Mouse (Mus musculus): ENCODE measurements around the gene Adamts18. TPM values are rescaled to one million over a fixed set of nuclear protein-coding genes. Genes with fewer than 3 reads are reported as not detected.
A peak's percentile ranks its signal among the peaks of the same experiment; 100 is the strongest.

The Adamts18 gene
- polyA plus RNA-seq, 1 experiment from 2014 or later: 3.5 TPM

DNA sequence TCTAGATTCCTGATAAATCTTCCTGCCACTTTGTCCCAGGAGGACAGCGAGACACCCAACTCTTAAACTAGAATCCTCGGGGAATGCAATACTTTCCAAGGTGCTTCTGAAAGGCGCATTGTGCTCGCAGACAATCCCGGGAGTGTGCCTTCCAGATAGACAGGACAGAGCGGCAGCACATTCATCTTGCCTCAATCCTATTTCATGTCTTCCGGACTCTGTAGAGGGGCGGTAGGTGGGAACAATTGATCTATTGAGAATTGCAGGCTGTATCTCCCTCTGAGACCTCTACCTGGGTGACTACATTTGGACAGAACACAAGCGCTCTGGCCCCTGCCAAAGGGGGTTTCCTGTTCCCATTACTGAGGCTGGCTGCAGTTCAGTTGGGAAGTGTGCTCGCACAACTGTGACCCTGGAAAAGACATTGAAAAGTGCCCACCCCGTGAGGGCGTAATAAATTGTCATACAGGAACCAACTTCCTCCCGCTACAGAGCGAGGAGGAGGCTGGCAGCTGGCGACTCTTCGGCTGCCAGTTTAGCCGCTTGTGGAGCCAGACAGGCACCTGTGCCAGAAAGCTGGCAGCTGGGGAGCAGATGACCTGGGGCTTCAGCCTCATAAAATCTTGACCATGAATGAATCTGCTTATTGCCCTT is 160.5 kb downstream of the Adamts18 start:
- peak overlapping the region; percentile 32 for H3K4me2 ChIP-seq (ENCODE audit: low read length)
- no peaks in the 10 kb centered on the region for H3K27me3 ChIP-seq (replicated peaks; ENCODE audit: control insufficient read depth, insufficient read depth, low read length)
- no peaks in the 10 kb centered on the region for H3K36me3 ChIP-seq (ENCODE audit: control insufficient read depth, insufficient read depth, low read length)
- 0 out of 2 replicates have a peak, but pooled peaks cover 4% of the 10 kb centered on the region for H3K9me3 ChIP-seq (ENCODE audit: control insufficient read depth, low read length)
- peaks cover 6% of the 10 kb centered on the region for H3K4me1 ChIP-seq (ENCODE audit: control insufficient read depth, insufficient read depth, low read depth, low read length)
- H3K27ac ChIP-seq (ENCODE audit: low read depth, low read length): no peak overlapping the region
- 61% methylated on average over 17 of the region's 17 CpGs for WGBS
- H3K4me3 ChIP-seq (ENCODE audit: low read length): no peak overlapping the region
- H3K9ac ChIP-seq (ENCODE audit: low read depth, low read length): no peak overlapping the region; the same call in 1 of the 2 replicates
- peak; percentile 69; the same call in 1 of the 2 replicates for ATAC-seq

DNA sequence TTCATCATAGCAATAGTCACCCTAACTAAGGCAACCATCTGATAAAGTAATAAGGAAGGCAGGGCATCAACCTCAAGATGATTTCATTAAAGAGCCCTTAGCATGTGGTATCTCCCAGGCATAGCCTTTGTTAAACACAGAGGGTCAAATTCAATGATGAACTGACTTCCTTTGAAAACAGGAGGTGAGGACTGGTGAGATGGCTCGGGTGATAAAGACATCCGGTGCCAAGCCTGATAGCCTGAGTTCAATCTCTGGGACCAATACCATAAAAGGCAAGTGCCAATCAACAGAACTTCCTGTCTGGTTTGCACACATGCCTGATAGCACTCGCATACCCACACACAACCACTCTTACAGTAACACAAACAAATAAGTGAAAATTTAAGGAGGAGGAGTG is 169.2 kb downstream of the Adamts18 start:
- H3K4me1 ChIP-seq (ENCODE audit: control insufficient read depth, insufficient read depth, low read depth, low read length): no peaks in the 10 kb centered on the region
- no peak overlapping the region for H3K9ac ChIP-seq (ENCODE audit: low read depth, low read length)
- H3K4me3 ChIP-seq (ENCODE audit: low read length): no peak overlapping the region
- ATAC-seq: no peak
- H3K4me2 ChIP-seq (ENCODE audit: low read length): no peak overlapping the region
- no peaks in the 10 kb centered on the region for H3K27me3 ChIP-seq (replicated peaks; ENCODE audit: control insufficient read depth, insufficient read depth, low read length)
- H3K36me3 ChIP-seq (ENCODE audit: control insufficient read depth, insufficient read depth, low read length): no peaks in the 10 kb centered on the region
- no peak overlapping the region for H3K27ac ChIP-seq (ENCODE audit: low read depth, low read length)
- 77% methylated on average over 3 of the region's 3 CpGs for WGBS
- H3K9me3 ChIP-seq (ENCODE audit: control insufficient read depth, low read length): 0 out of 2 replicates have a peak, but pooled peaks cover 2% of the 10 kb centered on the region

- Histone ChIP-seq H3K4me3 (ENCODE audit: low read length) (no peak overlapping the region), H3K4me2 (ENCODE audit: low read length) (no peak overlapping the region), H3K27ac (ENCODE audit: low read depth, low read length) (no peak overlapping the region), H3K9ac (ENCODE audit: low read depth, low read length) (no peak overlapping the region), H3K27me3 (replicated peaks; ENCODE audit: control insufficient read depth, insufficient read depth, low read length) (no peaks in the 10 kb centered on the region), H3K9me3 (ENCODE audit: control insufficient read depth, low read length) (no peaks in the 10 kb centered on the region), H3K36me3 (ENCODE audit: control insufficient read depth, insufficient read depth, low read length) (no peaks in the 10 kb centered on the region), H3K4me1 (ENCODE audit: control insufficient read depth, insufficient read depth, low read depth, low read length) (no peaks in the 10 kb centered on the region)
- no peak for ATAC-seq
- 86% methylated on average over 1 of the region's 1 CpGs for WGBS
Observed at GRCm38 (mm10) chr8:113676811-113677210, 171.7 kb downstream of the Adamts18 start.

GRCm38 (mm10) chr8:113675281-113675680 is 173.3 kb downstream of the Adamts18 start:
- no peak overlapping the region for H3K27ac ChIP-seq (ENCODE audit: low read depth, low read length)
- no peak overlapping the region for H3K4me2 ChIP-seq (ENCODE audit: low read length)
- no peaks in the 10 kb centered on the region for H3K36me3 ChIP-seq (ENCODE audit: control insufficient read depth, insufficient read depth, low read length)
- 0 out of 2 replicates have a peak, but pooled peaks have one; percentile 48 for ATAC-seq
- H3K9ac ChIP-seq (ENCODE audit: low read depth, low read length): no peak overlapping the region
- H3K4me3 ChIP-seq (ENCODE audit: low read length): no peak overlapping the region
- H3K9me3 ChIP-seq (ENCODE audit: control insufficient read depth, low read length): no peaks in the 10 kb centered on the region
- no peaks in the 10 kb centered on the region for H3K27me3 ChIP-seq (replicated peaks; ENCODE audit: control insufficient read depth, insufficient read depth, low read length)
- H3K4me1 ChIP-seq (ENCODE audit: control insufficient read depth, insufficient read depth, low read depth, low read length): no peaks in the 10 kb centered on the region
- whole genome bisulfite sequencing: 63% methylated on average over 2 of the region's 2 CpGs

- ATAC-seq: no peak
- H3K4me2 ChIP-seq (ENCODE audit: low read length): no peak overlapping the region
- no peak overlapping the region for H3K27ac ChIP-seq (ENCODE audit: low read depth, low read length)
- no peaks in the 10 kb centered on the region for H3K9me3 ChIP-seq (ENCODE audit: control insufficient read depth, low read length)
- WGBS: 76% methylated on average over 3 of the region's 3 CpGs
- no peak overlapping the region for H3K9ac ChIP-seq (ENCODE audit: low read depth, low read length)
- H3K27me3 ChIP-seq (replicated peaks; ENCODE audit: control insufficient read depth, insufficient read depth, low read length): no peaks in the 10 kb centered on the region
- no peaks in the 10 kb centered on the region for H3K4me1 ChIP-seq (ENCODE audit: control insufficient read depth, insufficient read depth, low read depth, low read length)
- H3K36me3 ChIP-seq (ENCODE audit: control insufficient read depth, insufficient read depth, low read length): no peaks in the 10 kb centered on the region
- no peak overlapping the region for H3K4me3 ChIP-seq (ENCODE audit: low read length)
Observed at GRCm38 (mm10) chr8:113674611-113675010, 173.9 kb downstream of the Adamts18 start.

- no peak for ATAC-seq
- H3K27ac ChIP-seq (ENCODE audit: low read depth, low read length): no peak overlapping the region
Observed at GRCm38 (mm10) chr8:113673300-113673699, 175.2 kb downstream of the Adamts18 start.

GRCm38 (mm10) chr8:113672599-113673255 is 175.8 kb downstream of the Adamts18 start:
- H3K4me3 ChIP-seq (ENCODE audit: low read length): no peak overlapping the region
- peak; percentile 64; the same call in 1 of the 2 replicates for ATAC-seq
- no peaks in the 10 kb centered on the region for H3K4me1 ChIP-seq (ENCODE audit: control insufficient read depth, insufficient read depth, low read depth, low read length)
- no peaks in the 10 kb centered on the region for H3K27me3 ChIP-seq (replicated peaks; ENCODE audit: control insufficient read depth, insufficient read depth, low read length)
- WGBS: 72% methylated on average over 11 of the region's 11 CpGs
- H3K4me2 ChIP-seq (ENCODE audit: low read length): no peak overlapping the region
- no peak overlapping the region for H3K9ac ChIP-seq (ENCODE audit: low read depth, low read length)
- no peak overlapping the region for H3K27ac ChIP-seq (ENCODE audit: low read depth, low read length)
- no peaks in the 10 kb centered on the region for H3K9me3 ChIP-seq (ENCODE audit: control insufficient read depth, low read length)
- H3K36me3 ChIP-seq (ENCODE audit: control insufficient read depth, insufficient read depth, low read length): no peaks in the 10 kb centered on the region

More at GRCm38 (mm10) chr8:113673300-113673699, 175.2 kb downstream of the Adamts18 start:
- Histone ChIP-seq H3K9ac (ENCODE audit: low read depth, low read length) (no peak overlapping the region), H3K4me1 (ENCODE audit: control insufficient read depth, insufficient read depth, low read depth, low read length) (no peaks in the 10 kb centered on the region), H3K27me3 (replicated peaks; ENCODE audit: control insufficient read depth, insufficient read depth, low read length) (no peaks in the 10 kb centered on the region), H3K4me2 (ENCODE audit: low read length) (no peak overlapping the region), H3K36me3 (ENCODE audit: control insufficient read depth, insufficient read depth, low read length) (no peaks in the 10 kb centered on the region), H3K4me3 (ENCODE audit: low read length) (no peak overlapping the region), H3K9me3 (ENCODE audit: control insufficient read depth, low read length) (no peaks in the 10 kb centered on the region)
- WGBS: 51% methylated on average over 3 of the region's 3 CpGs

DNA sequence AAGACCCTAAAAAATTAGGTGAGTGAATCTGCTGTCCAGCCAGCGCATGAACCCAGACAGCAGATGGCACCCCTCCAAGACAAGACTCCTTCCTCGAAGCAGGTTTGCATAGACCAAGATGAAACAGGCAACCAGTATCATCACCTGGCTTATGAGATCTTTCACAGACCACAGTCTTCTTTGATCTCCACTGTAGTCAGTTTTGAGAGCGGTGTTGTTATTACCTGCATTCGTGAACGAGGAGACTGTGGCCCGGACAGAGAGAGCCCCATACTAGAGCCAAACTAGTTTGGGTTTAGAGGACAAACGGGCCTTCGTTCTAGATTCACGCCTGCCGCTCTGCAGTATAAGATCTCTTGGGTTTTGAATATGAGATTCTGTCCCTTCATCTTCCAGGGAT is 178.6 kb downstream of the Adamts18 start:
- 91% methylated on average over 10 of the region's 10 CpGs for WGBS
- no peak overlapping the region for H3K4me3 ChIP-seq (ENCODE audit: low read length)
- no peaks in the 10 kb centered on the region for H3K27me3 ChIP-seq (replicated peaks; ENCODE audit: control insufficient read depth, insufficient read depth, low read length)
- no peak overlapping the region for H3K4me2 ChIP-seq (ENCODE audit: low read length)
- no peak for ATAC-seq
- H3K4me1 ChIP-seq (ENCODE audit: control insufficient read depth, insufficient read depth, low read depth, low read length): peaks cover 2% of the 10 kb centered on the region; the same call in 1 of the 2 replicates
- no peak overlapping the region for H3K27ac ChIP-seq (ENCODE audit: low read depth, low read length)
- no peak overlapping the region for H3K9ac ChIP-seq (ENCODE audit: low read depth, low read length)
- no peaks in the 10 kb centered on the region for H3K9me3 ChIP-seq (ENCODE audit: control insufficient read depth, low read length)
- no peaks in the 10 kb centered on the region for H3K36me3 ChIP-seq (ENCODE audit: control insufficient read depth, insufficient read depth, low read length)

GRCm38 (mm10) chr8:113666714-113667432 is 181.7 kb downstream of the Adamts18 start:
- no peak for ATAC-seq
- H3K9me3 ChIP-seq (ENCODE audit: control insufficient read depth, low read length): no peaks in the 10 kb centered on the region
- H3K4me2 ChIP-seq (ENCODE audit: low read length): no peak overlapping the region
- H3K36me3 ChIP-seq (ENCODE audit: control insufficient read depth, insufficient read depth, low read length): no peaks in the 10 kb centered on the region
- peaks cover 2% of the 10 kb centered on the region; the same call in 1 of the 2 replicates for H3K4me1 ChIP-seq (ENCODE audit: control insufficient read depth, insufficient read depth, low read depth, low read length)
- no peak overlapping the region for H3K4me3 ChIP-seq (ENCODE audit: low read length)
- H3K9ac ChIP-seq (ENCODE audit: low read depth, low read length): no peak overlapping the region
- no peaks in the 10 kb centered on the region for H3K27me3 ChIP-seq (replicated peaks; ENCODE audit: control insufficient read depth, insufficient read depth, low read length)
- 70% methylated on average over 16 of the region's 16 CpGs for WGBS
- H3K27ac ChIP-seq (ENCODE audit: low read depth, low read length): no peak overlapping the region

Measured in hindbrain, embryonic 16.5 days (tissue).